Mouse (Mus musculus): ENCODE data around the gene Cerkl.

DNA sequence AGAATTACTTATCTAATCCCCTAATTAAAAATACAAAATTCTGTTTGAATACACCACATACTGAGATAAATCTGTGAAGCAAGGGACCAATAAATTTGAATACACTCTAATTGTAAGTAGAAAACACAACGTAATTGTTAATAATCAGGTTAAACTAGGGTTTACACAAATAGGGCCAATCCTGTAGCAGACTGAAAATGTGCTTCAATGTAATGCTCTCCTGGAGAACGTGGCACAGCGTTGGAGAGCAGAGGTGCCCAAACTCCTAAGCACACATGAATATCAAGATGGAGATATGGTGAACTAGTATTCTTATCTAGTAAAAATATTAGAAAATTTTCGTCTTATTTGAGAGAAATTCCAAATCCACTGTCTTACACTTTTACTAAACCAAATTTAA lies 56.5 kb downstream of the Cerkl start:
- TF ChIP-seq CTCF (IDR thresholded peaks at IDR 0.05; ENCODE audit: low read depth), result no peak
- TF ChIP-seq EP300 (IDR thresholded peaks at IDR 0.05; ENCODE audit: low read depth), result no peak

Measured in heart, postnatal 0 days (tissue).